Mouse (Mus musculus): ENCODE data around the gene Gltp.

Gene Gltp

DNA sequence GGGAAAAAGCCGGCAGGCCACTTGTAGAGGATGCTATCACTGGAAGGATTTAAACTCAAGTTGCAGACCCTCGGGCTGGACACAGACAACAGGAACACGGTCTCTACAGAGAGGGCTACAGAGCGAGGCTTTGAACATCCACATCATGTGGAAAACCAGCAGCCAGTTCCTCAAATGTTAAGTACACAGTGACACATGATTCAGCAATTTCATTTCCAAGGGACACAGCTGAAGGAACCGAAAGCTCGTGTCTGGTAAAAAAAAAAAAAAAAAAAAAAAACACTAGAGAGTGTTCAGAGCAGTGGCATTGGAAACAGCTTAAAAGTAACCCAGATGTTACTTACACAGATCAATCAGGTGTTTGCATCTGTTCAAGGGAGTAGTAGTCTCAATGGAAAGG lies 29.8 kb downstream of the Gltp start:
- no peak for DNase-seq (ENCODE audit: extremely low read depth, low read depth, low spot score)

DNA sequence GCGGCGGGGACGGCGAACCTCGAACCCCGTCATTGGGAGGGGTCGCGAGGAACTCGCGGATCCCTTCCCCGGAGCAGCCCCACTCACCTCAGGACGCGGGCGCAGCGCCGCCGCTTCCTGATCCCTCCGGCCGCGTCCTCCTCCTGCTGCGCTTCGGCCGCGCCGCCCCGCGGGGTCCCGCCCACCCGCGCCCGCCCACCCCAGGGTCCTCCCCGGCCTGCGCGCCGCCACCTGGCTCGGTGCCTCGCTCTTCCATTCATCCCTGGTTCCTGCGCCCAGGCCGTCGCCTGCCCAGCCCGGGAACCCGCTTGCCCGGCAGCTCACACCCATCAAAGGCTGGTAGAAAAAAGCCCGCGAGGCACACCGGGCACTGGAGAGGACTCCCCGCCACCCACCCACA lies 32.5 kb downstream of the Gltp start, which contains the start of gene Trpv4:
Gene Trpv4, minus strand, starts transcription at position 167 of the 400 bp plus-strand sequence.
- DNase-seq (ENCODE audit: extremely low read depth, low read depth, low spot score): no peak

DNA sequence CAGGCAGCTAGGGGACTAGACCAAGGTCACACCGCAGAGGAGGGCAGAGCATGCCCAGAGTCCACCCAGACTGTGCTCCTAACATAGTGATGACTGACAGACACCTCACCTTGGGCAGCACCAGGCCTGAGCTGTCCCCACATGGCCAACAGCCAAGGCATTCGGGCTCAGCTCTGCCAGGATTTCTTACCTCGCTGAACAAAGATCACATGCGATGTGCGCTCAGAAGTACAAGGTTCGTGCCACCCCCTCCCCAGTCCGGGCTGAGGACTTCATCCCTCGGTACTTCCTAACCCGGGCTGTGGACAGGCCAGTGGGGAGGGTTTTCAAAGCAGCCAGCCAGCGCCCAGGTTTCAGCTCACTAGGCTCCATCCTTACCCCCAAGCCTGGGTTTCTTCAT lies 33.4 kb downstream of the Gltp start:
- no peak for DNase-seq (ENCODE audit: extremely low read depth, low read depth, low spot score)

DNA sequence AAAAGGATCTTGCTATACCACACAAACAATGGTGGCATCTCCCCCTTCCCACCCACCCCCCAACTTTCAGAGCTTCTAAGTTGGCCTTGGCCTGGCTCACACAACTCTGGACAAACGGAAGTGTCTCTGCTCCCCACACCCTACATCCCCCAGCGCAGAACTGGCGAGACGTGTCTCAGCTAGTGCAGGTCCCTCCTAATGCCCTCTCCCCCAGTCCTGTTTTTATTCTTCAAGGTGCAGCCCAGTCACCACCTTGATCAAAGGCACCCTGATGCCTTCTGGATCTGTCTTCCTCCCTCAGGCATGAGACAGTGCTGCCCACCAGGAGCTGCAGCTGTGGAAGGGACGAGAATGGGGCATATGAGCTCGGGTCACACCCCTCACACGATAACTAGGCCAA lies 34.5 kb downstream of the Gltp start:
- DNase-seq (ENCODE audit: extremely low read depth, low read depth, low spot score): no peak

DNA sequence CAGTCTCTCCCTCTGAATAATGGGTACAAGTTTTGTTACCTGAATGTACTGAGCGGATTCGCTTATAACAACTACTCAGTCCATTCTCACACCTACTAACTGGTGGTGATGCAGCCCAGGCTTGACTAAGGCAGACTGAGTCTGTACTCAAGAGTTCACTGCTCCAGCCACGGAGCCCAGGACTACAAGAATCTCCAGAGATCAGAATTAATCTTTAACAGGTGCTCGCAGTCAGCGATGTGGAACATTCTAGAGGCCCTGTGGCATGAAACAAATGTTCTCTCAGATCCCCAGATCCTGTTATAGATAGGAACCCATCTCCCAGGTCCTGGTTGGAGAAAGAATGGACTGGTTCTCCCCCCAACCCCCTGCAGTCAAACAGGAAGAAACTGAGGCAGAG lies 35.1 kb downstream of the Gltp start:
- no peak for DNase-seq (ENCODE audit: extremely low read depth, low read depth, low spot score)

DNA sequence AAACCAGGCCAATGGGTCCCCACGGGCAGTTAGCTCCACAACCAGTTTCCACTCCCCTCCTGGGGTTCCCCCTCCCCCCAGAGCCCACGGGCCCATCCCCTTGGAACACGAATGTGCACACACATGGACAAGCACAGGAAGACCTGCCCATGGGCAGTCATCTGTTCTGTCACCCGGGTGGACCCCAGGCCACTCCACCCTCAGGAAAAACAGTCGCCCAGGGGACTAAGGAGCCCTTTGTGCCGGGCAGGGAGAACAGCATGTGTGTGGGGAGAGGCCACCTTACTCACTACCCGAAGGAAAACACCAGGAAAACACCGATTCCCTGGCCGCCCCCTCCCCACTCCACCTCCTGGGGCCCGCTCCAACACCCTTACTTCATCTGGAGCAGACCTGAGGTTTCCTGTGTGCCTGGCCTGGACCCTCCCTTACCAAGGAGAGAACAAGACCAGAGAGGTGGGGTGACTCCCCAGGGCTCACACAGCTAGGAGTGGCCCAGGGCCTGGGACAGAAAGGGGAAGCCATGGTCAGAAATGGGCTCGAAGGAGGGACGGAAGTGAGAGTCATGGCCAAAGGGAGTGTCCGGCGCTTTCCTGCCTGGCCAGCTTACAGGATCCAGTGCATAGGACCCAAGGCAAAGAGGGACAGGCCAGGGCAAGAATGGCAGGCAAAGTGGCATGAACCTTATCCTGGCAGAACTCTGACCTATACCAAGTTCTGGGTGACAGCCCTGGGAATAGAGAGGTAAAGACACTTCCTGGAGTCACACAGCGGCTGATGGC lies 36.9 kb downstream of the Gltp start:
- DNase-seq (ENCODE audit: extremely low read depth, low read depth, low spot score): no peak

DNA sequence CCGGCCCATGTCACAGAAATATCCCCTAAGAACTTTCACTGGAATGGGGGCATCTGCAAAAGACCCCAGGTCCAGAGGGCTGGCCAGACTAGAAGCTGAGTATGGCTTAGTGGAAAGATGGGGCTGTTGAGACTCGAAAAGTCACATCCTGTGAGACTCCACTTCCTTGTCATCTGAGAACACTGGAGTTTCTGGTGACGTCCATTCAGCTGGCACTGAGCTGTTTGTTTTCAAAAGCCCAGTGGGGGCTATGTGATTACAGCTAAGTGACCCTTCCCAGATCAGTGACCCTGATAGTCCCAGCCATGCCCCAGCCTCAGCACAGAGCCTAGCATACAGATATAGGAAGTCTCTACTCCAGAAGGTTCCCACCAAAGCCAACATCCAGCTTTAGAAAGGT lies 39.3 kb downstream of the Gltp start:
- no peak for DNase-seq (ENCODE audit: extremely low read depth, low read depth, low spot score)

DNA sequence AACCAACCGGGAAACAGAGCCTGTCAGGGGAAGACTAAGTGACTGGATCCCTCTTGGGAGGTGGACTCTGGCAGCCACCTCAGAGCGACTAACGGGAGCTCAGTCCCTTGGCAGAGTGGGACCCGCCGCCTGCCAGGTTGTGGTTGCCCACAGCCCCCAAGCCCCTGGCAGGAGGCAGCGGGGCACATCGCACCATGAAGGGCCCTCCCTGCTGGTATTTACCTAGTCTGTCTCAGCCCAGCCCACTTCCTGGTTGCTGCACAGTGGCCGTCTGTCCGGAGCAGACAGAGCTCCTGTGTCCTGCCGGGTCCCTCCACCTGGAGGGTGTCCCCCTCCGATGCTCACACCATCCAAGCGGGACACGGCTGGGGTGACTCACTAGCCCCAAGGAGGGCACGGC lies 39.8 kb downstream of the Gltp start:
- no peak for DNase-seq (ENCODE audit: extremely low read depth, low read depth, low spot score)

DNA sequence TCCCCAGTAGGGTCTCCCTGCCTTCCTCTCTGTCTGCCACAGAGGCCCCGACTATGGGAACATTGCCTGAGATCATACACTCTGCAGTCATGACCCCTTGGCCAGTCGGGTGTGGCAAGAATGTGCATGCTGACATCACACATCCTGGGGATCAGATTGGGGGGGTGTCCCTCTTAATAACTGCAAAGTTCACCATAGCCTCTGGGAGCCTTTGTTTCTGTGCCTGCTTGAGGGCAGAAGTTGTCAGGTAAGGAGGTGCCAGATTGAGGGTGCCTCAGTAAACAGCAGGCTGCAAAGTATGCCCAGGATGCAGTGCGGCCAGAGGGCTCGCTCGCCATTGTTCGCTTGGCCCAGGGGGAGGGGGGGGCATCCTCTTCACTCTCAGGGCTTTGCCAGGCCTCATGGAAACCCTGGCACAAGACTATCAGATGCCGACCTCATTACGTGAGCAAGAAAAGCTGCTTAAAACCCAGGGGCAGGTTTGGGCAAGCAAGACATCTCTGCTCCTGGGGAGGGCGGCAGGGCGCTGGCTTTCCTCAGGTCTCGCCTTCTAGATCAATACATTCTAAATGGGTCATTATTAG lies 42.0 kb downstream of the Gltp start:
- DNase-seq (ENCODE audit: extremely low read depth, low read depth, low spot score): no peak

DNA sequence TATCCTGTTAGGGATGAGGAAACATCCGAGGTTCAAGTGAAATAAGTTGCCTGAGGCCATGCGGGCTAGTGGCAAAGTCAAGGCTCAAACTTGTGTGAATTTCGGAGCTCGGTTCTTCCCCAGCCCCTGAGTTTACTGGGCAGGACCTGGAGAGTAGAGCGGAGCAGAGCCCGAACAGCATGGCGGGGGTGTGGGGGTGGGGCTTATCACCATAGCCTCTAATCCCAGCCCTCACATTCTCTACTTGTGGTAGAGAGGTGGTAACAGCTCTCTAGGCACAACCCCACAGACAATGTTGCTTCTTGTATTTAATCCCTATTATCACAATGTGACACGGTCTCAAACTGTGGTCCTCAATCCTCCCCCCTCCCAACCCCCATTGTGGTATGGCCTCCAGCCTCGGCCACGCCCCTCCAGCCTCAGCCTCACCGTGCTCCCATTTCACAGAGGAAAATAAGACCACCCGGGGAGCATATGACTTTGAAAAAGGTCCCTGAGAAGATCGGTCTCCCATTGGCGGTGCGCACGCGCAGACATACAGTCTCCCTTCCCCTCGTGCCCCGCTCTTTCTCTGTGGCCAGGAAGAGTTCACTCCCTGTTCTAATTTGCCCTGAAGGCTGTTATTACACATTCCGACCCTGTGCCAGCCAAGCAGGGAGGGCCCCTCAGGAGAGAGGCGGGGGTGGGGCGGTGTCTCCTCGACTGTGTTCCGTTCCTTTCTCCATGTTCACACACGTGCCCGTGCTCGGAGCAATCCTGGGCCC lies 43.4 kb downstream of the Gltp start:
- peak; percentile 81 for DNase-seq (ENCODE audit: extremely low read depth, low read depth, low spot score)

DNA sequence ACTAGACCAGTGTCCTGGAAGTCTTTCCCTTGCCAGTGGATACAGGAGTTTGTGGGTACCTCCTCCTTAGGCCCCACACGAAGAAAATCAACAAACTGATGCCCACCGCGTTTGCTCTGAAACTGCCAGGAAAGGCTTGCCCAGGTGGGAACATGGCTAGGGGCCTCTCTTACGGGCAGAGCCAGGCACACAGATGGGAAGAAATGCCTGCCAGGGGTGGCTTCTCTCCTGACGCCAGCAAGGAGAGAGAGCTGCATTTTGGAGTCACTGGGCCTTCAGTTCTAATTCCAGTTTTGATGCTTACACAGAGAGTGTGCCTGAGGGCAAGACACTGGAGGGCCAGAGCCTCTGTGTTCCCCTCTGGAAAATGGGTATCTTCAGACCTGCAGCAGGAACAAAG lies 44.9 kb downstream of the Gltp start:
- no peak for DNase-seq (ENCODE audit: extremely low read depth, low read depth, low spot score)

DNA sequence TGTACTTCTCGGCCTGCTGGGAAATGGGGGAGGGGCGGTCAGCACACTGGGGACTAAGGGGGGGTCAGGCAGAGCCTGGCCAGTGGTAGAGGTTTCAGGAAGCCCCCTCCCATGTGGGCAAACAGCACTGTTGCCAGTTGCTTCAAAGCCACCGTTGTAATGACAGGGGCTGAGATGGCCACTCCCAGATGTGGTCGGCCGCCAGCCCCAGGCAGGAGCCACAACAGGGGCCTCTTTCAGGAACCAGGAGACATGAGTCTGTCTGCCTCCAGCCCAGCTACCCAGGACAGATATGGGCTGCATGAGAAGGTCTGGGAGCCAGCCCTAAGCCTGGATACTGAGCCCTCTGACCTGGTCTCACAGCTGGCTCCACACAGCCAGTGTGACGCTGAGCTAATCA lies 45.9 kb downstream of the Gltp start:
- DNase-seq (ENCODE audit: extremely low read depth, low read depth, low spot score): no peak

DNA sequence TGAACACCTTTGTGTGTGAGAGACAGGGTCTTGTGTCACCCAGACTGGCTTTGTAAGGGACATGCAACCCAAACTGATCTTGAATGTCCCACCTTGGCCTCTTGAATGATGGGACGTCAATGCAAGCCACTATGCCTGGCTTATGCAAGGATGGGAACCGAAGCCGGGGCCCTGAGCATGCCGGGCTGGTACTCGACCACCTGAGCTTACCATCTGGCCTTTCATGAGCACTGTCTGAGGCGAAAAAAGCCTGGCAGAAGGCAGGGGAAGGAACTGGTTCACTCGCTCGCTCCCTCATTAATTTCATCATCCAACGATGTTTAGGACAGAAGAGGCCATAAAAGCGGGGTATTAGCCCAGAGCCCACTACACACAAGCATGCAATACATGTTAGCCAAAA lies 50.0 kb downstream of the Gltp start:
- DNase-seq (ENCODE audit: extremely low read depth, low read depth, low spot score): no peak

DNA sequence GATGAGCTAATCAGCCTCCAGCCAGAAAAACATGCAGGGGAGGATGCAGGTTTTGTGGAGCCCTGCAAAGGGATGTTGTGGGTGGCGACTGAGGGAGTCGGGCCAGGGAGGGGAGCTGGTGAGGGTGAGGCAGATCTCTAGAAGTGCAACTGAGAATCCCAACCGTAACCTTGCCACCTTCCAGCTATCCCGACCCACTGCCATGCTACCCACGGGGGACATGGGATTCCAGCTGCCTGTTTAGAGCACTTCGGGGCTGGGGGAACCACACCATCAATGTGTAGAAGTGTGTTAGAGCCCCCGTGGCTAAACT lies 51.2 kb downstream of the Gltp start:
- DNase-seq (ENCODE audit: extremely low read depth, low read depth, low spot score): no peak

DNA sequence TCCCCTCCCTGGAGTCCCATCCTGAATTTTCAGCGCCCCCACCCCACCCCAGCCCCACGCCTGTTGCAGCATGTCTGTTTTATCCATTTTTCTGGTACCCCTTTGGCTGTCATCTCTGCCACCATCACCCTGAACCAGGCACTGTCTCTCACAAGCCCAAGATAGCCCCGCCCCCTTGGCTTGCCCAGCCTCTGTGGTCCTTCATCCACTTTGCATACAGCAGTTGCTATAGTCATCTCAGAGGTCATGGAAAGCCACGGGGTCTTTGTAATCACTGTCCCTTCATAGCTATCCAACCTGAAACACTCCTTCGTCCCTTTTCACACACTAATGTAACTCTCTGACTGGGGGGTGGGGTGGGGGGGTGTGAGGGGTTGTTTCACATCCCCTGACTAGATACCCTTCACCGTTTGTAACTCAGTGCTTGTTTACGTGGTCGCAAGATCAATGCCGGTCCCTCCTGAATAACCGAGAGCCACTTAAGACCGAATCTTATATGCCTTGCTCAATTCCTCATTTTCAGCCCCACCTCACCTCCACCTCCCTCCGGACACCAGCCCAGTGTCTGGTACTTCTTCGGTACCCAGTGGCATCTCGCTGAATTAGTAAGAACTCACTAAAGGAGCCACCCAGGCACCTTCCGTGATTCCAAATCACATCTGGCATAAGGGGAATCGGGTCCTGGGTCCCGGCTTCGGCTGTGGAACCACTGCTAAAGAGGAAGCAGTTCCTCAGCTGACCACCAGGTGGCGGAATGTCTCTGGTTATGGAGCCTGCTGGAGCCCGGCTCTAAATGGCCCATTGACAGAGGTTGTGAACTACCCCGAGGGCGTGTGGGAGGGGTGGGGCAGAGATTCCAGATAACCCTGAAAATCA lies 51.8 kb downstream of the Gltp start:
- DNase-seq (ENCODE audit: extremely low read depth, low read depth, low spot score): no peak

DNA sequence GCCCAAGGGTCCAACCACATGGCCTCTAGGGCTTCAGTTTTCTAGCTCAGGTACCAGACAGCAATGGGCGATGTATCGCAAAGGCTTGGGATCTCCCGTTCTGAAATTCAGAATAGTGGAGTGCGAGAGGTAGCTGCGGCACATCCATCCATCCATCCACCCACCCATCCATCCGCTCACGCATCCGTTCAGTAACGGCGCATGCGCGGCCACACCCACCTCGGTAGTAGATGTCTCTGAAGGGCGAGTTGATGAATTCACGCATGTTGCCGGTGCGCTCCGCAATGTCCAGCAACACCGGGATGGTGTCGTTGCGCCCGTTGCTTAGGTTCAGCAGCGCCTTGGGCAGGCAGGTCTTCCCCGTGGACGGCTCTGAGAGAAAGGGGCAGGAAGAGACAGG lies 54.7 kb downstream of the Gltp start:
- no peak for DNase-seq (ENCODE audit: extremely low read depth, low read depth, low spot score)

DNA sequence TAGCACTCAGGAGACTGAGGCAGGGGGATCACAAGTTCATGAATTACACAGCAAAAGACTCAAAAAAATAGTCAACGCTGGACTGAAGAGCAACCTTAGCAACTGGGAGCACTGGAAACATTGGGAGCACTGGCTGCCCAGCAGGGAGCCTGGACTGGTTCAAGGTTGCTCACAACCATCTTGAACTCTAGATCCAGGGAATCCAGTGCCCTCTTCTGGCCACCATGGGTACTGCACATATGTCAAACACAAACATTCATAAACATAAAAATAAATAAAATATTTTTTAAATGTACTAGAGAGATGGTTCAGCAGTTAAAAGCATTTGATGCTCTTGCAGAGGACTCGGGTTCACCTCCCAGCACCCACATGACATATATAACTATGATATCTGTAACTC lies 59.4 kb downstream of the Gltp start:
- DNase-seq (ENCODE audit: extremely low read depth, low read depth, low spot score): no peak

DNA sequence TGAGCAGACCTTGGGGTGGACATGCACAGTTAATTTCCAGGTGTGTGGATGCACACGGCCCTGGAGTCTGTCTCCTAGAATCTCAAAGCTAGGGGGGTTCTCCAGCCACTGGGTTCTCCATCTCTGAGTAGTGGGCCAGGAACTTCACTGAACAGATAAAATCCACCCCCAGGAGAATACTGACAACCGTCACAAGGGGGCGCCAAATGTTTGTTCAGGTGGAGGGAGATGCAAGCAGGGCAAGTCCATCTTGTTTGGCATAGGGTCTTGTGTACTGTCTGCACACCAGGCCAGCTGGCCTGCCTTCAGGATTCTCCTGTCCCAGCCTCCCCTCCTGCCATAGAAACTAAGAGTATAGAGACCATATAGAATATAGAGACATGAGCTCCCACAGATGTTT lies 65.2 kb downstream of the Gltp start:
- no peak for DNase-seq (ENCODE audit: extremely low read depth, low read depth, low spot score)

DNA sequence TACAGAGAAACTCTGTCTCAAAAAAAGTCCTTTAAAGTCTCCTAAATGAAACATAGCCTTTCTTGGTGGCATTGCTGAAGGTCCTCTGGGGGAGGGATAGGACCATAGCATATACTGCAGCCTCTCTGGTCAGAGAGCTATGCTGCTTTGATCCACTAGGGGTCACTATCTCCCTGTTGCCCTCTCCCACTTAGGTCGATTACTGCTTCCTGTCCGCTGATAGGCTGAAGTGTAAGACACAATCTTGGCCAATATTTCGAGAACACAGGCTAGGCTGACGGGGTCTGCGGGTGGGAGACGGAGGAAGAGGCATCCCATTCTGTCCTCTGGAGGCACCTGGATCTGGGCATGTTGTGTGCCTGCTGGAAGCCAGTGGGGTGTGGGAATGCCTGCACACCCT lies 70.5 kb downstream of the Gltp start:
- DNase-seq (ENCODE audit: extremely low read depth, low read depth, low spot score): no peak
